Mouse (Mus musculus): ENCODE data around the gene Pdcd4.

DNA sequence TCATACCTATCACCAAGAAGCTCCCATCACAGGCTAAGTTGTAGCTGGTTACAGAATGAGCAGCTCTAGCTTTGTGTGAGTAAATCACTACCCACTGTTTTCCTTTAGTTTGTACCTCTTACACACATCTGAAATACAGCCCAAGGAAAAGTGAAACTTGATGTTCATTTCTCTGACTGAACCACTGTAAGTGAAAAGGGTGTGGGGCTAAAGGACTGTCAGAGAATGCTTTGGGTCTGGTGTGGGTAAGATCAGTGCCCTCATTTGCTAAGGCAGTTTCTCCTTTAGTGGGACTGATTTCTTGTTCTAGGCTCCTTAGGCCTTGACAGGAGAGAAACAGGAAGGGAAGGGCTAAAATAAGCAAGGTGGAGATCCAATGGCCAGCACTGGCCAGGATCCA lies 42.0 kb downstream of the Pdcd4 start:
- no peak for TF ChIP-seq POLR2A (IDR thresholded peaks at IDR 0.05; ENCODE audit: borderline replicate concordance, extremely low read depth, low read depth, low read length)
- no peak for TF ChIP-seq CTCF (IDR thresholded peaks at IDR 0.05; ENCODE audit: insufficient read depth, low read length)
